Mouse (Mus musculus) lung, postnatal 25 days (tissue): Measurements from ENCODE around the gene Snx29.

Experiments used
- DNase-seq: peaks from one replicate; pipeline ENCODE4 v3.0.0; 2022; ENCODE audit warnings: low spot score

The Snx29 gene

GRCm38 (mm10) chr16:11596599-11596998, 273.9 kb downstream of the Snx29 start:
- DNase-seq: no peak

DNA sequence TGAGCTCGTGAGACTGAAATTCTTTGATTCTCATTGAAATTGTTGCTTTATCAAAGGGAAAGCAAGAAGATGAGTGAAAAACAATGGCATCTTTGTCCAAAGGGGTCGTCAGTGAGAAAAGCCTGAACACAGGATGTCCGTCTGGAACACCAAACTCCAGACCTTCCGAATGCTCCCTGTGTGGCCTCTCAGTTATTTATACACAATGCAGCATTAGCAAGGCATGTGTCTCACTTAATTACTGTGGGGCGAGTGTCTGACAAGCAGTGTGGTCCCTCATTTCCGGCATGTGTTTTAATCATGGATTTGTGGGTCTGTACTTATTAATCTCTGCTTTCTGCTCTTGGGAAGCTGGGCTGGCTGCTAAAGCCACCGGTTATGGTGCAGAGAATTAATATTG, 275.1 kb downstream of the Snx29 start:
- no peak for DNase-seq

GRCm38 (mm10) chr16:11599523-11599922, 276.8 kb downstream of the Snx29 start:
- no peak for DNase-seq

- no peak for DNase-seq
These were observed 278.8 kb downstream of the Snx29 start for GRCm38 (mm10) chr16:11601336-11602082.

DNA sequence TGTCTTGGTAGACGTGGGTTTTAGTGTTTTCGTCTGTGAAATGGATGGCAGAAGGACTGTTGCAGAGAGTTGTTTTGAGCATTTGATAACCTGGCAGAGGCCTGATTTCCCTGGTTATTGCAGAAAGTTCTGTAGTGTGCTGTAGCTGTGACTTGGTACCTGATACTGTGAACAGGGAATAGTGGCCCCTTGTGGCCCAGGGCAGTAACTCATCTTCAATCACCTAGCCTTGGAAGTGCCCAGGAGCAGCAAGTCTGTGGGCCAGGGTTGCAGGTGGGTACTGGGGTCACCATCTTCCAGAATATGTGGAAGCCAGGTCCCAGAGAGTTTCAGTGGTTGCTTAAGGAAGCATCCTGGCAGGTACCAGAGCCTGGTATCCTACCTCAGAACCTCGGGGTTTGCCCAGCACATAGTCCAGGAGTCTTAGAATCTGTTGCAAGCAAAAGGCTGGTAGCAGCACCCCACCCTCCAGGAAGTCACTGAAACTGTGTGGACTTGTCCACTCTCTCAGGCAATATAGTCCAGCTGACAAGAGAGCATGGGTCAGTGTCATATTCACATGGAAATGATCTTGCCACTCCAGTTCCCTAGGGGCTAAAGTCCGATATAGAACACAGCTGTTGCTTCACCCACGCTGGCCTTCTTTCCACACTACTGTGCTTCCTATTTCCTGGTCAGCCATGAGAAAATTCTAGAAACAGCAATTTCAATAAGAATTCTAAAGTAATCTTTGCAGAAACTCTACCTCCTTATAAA, 281.1 kb downstream of the Snx29 start:
- peak; percentile 8 for DNase-seq

- no peak for DNase-seq
These were observed 289.9 kb downstream of the Snx29 start for GRCm38 (mm10) chr16:11612526-11613126.

DNA sequence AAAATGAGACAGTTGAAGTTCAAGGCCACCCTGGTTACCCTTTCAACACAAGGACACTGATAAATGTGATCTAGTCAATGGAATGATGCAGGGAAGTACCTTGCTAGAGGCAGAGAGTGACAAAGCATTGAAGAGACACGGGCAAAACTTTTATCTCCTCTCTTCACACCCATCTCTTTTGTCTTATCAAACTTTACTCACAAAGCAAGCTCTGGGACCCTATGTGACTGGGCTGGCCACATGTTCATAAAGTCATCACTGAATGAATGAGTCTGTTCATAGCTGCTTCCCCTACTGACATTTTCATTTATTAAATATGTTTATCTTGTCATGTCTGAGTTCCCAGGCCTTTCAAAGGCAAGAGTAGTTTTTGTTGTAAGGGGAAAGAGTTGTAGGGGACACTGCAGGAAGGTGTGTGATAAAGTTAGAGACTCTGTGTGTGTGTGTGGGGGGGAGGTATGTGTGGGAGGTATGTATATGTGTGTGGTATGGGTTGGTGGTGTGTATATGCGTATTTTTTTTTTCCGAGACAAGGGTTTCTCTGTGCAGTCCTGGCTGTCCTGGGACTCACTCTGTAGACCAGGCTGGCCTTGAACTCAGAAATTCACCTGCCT, 291.8 kb downstream of the Snx29 start:
- no peak for DNase-seq

DNA sequence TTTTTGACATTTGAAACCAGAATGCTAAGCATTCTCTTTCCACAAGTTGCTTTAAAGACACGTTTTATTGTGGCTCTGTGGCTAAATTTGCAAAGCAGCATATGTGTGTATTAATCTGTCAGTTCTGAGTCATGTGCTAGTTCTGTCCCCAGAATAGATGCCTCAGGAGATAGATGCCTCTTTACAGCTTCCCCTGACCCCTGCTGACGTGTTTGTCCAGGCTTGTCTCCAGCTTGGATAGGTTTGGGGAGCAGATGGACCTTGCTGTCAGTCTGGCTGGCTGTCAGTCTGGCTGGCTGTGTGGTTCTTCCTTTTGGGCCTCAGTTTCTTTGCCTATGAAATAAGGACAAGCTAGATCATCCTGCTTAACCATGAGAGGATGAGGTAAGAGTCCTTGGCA, 292.9 kb downstream of the Snx29 start:
- DNase-seq: no peak

DNA sequence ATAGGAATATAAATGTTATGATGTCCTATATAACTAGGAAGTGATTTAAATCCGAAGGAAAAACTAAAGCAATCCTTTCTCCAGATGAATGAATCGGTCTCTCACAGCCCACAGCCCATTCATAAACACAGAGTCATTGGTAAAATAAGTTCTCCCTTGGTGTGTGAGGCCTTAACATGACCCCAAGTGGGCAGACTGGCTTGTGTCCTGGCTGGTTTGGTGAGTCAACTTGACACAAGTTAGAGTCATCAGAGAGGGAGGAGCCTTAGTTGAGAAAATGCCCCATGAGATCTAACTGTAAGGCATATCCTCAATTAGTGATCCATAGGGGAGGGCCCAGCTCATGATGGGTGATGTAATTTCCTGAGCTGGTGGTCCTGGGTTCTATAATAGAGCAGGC, 297.2 kb downstream of the Snx29 start:
- DNase-seq: no peak

- no peak for DNase-seq
These were observed 298.3 kb downstream of the Snx29 start for GRCm38 (mm10) chr16:11621042-11621441.

DNA sequence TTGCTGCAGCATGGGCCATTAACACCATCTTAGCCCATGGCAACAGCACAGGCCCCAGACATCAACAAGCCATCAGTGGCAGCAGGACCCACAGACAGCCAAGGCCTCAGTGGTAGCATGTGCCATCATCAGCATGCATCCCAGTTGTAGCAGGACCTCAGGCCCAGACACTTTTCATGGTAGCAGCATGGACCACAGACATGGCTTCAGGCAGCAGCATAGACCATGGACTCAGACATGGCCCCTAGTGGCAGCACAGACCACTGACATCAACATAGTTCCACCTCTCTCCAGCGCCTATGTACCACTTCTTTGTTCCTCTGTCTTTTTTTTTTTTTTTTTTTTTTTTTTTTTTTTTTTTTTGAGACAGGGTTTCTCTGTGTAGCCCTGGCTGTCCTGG, 299.0 kb downstream of the Snx29 start:
- no peak for DNase-seq

GRCm38 (mm10) chr16:11623032-11623431, 300.3 kb downstream of the Snx29 start:
- DNase-seq: no peak

DNA sequence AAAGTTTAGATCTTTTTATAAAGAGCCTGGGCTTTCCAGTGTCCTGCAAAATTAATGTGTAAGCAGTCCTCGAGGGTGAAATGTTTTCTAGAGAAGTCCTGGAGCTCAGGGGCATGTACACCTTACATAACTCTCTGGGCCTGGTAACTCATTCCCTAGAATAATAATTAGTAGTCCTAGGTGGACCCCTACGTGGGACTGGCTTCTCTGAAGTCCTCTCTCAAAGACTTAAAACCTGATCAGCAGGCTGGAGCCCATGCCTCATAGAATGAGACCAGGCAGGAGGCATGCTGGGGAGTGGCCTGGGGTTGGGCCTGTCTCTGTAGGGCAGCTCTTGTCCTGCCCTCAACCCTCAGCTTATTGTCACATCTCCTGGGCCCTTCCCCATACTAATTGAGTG, 301.4 kb downstream of the Snx29 start:
- no peak for DNase-seq

DNA sequence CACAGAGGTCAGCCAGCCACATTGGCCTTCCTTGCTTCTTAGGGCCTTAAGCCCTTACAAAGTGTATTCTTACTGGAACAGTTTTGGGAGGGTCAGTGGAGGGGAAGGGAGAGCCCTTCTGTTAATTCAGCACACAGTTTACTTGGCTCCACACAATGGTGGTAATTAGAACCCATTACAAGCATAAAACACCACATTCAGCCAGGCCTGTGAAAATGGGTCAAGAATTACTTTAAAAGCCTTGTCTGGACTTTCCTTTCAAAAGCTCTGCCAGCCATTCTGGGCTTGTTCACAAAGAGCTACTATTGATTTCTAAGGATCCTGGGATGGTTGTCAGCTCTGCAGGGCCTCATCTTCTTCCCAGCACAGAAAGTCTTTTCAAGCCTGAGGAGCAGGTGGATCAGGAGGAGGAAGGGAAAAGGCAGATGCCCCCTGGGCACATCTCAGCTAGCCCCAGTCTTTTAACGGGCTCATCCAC, 303.3 kb downstream of the Snx29 start:
- no peak for DNase-seq

DNA sequence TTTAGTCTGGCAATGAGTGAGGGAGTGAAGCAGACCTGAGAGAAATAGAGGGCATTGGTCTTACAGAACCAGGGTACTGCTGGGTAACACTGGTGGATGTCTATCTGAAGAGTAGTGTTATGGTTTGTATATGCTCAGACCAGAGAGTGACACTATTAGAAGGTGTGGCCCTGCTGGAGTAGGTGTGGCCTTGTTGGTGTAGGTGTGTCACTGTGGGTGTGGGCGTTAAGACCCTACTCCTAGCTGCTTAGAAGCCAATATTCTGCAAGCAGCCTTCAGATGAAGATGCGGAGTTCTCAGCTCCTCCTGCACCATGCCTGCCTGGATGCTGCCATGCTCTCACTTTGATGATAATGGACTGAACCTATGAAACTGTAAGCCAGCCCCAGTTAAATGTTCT, 303.9 kb downstream of the Snx29 start:
- no peak for DNase-seq

GRCm38 (mm10) chr16:11627866-11628638, 305.3 kb downstream of the Snx29 start:
- DNase-seq: no peak

DNA sequence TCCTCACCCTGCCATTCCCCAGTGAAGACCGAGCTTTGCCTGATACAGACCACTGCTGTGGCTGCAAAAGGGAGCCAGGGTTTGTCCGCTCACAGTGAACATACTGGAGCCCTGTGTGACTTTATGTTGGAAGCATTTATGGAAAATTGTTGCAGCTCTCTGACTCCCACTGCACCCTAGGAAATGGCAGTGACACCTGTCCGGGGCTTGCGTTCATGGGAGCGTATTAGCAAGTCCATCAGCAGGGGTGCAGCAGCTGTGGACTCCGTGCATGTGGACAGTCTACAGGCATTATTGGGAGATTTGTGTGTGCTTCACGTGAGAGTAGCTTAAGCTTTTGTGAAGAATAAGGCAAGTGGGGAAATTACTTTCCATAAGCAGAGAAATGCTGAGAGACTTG, 307.0 kb downstream of the Snx29 start:
- DNase-seq: no peak

DNA sequence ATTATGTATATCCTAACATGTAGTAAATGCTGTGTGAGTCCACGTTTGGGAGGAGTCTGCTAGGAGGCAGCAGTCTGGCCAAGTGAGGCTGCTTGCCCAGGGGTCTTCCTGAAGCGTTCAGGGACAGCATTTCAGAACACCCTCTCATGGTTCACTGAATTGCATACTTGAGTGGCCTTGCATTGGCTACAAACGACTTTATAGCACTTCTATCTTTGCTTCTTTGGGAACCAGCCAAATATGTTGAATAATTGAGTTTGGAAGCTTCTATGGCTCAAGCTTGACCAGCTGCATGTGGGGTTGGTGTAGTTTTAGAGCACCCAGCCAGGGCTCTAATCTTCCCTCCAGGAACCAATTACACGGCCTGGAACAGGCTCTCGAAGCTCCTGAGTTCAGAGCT, 307.8 kb downstream of the Snx29 start:
- no peak for DNase-seq

DNA sequence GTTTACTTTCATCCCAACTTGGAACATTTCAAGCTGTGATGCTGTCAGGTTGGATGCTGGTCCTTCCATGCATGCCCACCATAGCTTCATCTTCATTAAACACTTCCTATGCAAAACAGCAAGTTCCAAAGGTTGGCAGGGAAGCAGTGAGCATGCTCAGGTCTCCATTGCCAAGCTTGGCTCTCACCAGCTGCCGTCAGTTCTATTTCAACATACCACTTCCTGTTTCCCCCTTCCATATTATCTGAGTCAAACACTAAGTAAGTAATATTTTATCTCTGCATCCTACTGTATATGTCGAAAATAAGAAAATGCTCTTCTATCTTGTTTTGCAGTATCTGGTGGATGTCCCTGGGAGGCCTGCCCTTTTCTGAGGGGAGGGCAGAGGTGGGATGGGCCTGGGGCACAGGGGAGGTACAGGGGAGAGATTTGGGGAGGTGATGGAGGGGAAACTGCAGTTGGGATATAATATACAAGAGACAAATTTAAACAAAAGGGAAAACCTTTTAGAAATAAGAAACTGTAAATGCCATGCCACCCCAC, 309.6 kb downstream of the Snx29 start:
- DNase-seq: no peak

- DNase-seq: no peak
These were observed 313.6 kb downstream of the Snx29 start for GRCm38 (mm10) chr16:11636196-11636733.

- no peak for DNase-seq
These were observed 314.2 kb downstream of the Snx29 start for GRCm38 (mm10) chr16:11636902-11637301.
